Mouse (Mus musculus): ENCODE data around the gene Nhs.
A peak's percentile ranks its signal among the peaks of the same experiment; 100 is the strongest.

Gene Nhs

GRCm38 (mm10) chrX:161926683-161927053 is 232.9 kb downstream of the Nhs start:
- DNase-seq = no peak

- peak; percentile 61 for DNase-seq
These were observed 233.4 kb downstream of the Nhs start for GRCm38 (mm10) chrX:161925973-161926682.

GRCm38 (mm10) chrX:161922655-161923054 is 236.9 kb downstream of the Nhs start:
- DNase-seq = no peak

DNA sequence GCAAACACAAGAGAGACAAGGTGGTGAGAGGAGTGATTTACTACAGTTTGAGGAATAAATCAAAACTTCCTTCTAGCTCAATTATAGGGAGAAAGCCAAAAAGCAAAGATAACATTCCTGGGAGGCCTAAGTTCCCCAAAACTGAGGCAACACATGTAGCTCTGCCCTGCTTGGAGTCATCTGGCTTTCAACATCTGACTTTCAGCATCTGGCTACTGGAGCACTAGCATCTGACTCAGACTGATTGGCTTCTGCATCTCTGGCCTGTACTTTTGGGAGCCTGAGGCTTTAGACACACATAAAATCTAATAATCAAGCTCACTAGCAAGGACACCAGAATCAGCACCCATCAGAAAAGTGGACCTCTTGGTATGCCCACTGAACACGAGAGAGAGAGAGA is 237.9 kb downstream of the Nhs start:
- DNase-seq = no peak

DNA sequence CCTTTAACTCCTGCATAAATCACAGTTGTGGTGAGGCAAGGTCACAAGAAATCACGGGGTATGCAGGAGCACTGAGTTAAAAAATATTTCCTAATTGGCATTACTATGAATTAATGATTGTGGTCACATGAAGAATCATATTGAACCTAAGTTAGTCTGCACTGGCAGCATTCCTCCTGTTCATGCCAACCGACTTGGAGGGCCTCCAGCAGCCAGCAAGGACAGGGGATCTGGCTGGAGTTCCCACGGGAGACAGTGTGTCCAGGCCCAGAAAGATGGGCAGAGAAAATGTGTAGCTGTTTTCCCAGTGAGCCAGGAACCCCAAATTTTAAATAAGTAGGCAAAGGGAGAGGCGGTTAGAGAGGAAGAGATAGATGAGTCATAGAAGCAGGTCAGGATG is 249.6 kb downstream of the Nhs start:
- peak; percentile 2 for DNase-seq

GRCm38 (mm10) chrX:161908652-161909403 is 250.7 kb downstream of the Nhs start:
- DNase-seq = peak; percentile 59

DNA sequence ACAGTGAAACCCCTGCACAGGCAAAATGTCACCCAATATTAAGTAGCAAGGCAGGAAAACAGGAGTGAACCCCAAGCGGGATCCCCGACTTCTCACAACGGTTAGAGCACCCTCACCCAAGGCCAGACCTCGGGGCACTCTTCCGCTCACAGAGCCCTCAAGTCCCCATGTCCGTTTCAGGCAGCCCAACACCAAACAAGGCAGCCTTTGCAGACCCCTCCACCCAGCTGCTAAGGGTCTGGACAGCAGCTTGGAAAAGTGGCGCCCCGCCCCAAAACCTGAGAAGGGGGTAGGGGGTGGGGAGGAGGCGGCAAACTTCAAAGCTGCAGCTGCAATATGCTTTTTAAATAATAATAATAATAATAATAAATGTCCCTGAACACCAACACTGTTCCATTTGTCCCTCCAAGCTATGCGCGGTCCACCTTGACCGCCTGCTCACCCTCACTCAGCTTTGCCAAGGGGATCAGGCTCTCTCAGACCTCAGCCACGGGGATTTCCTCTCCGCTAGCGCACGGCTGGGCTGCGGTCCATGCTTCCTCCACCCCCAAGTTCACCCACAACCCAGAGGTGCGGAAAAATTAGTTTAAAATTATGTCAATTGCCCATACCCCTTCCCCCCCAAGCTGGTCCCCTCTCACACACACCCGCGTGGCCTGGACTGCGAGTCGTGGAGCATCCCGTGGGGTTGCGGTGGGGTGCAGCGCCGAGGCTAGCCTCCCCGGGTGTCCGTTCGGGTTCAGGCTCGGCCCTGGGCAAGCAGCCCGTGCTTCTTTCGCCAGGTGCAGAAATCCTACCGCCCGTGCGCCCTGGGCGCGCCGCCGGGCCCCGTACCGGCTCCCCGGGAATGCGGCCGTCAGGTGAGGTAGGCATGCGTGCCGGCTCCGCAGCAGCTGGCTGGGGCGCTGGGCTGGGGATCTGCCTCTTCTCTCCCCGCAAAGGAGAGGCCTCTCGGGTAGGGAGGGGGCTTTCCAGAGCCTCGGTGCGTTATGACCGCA is 251.6 kb downstream of the Nhs start:
- peak; percentile 10 for DNase-seq

DNA sequence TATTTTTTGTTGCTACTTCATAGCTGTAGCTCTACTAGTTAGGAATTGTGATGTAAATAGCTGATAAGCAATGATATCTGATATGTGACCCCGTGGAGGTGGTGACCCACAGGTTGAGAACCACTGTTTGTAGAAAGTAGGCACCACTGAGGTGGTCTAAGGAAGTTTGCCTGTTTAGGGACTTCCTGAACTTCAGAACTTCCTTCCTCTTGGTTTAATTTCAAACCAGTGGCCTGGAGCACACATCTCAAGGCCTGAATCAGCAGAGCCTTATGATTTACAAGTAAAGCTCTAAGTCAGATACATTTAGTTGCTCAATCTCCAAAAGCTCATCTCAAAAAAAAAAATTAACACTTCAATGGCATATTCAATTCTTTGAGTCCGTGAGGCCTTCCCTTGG is 265.1 kb downstream of the Nhs start:
- no peak for DNase-seq

- no peak for DNase-seq
These were observed 275.9 kb downstream of the Nhs start for GRCm38 (mm10) chrX:161883661-161884060.

GRCm38 (mm10) chrX:161877123-161877522 is 282.4 kb downstream of the Nhs start:
- peak; percentile 40 for DNase-seq

- peak; percentile 27 for DNase-seq
These were observed 286.0 kb downstream of the Nhs start for GRCm38 (mm10) chrX:161873511-161873910.

GRCm38 (mm10) chrX:161871306-161871705 is 288.2 kb downstream of the Nhs start:
- no peak for DNase-seq

DNA sequence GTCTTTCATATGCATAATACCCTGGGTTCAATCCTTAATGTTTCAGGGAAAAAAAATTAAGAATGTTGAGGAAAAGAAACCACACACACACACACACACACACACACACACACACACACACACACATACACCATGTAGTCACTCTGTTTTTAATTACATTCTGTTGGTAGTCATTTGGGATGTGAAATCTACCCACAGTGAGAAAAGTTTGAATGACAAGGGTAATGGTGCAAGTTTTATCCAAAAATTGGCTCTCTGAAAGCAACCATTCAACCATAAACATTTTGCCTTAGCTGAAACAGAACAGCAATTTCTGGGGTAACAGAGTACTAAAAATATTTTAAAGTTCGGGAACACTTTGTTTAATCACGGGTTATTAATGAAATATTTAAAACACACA is 303.9 kb downstream of the Nhs start:
- no peak for DNase-seq

DNA sequence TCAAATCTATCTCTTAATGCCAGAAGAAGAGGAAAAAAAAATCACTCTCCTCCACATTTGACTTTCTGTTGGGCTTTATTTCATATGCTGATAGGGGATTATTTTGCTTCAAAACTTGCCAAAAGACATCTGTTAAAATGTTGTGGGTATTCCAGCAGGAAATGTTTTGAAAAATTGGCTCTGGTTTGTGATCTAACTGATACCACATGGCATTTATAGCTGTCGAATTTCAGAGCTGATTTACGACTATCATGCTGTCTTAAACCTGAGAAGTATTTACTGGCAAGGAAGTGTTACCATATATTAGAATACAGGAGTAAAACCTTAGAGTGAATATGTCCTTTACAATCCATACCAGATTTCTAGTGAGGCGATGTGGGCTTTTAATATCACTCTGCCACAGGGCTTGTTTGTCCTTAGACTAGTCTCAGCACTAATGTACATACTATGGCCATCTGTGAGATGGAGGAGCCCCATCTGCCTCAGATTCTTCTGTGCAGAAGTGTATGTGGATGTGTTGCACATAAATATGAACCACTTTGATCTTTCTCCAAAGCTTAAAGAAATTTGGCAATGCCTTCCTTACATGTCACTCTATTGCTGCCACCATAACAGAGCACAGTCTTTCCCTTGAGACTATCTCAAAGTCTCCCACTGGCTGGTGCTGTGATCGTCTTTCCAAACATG is 305.8 kb downstream of the Nhs start:
- DNase-seq = no peak

DNA sequence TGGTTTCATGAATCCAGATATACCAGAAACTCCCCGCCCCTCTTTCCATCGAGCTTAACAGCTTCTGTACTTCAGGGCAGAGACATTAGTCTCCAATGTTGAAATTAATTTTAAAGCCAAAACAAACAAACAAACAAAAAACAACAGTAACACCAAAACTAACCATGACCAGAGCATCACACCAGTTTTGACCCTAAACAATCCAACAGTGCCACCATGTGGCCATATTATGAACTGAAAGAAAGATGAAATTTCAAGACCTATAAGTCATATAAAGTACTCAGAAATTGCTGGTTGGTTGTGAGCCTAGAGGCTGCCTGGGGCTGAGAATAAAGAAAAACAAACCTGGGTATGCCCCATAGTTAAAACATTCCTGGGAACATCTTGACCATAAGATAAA is 333.3 kb downstream of the Nhs start:
- peak; percentile 60 for DNase-seq

DNA sequence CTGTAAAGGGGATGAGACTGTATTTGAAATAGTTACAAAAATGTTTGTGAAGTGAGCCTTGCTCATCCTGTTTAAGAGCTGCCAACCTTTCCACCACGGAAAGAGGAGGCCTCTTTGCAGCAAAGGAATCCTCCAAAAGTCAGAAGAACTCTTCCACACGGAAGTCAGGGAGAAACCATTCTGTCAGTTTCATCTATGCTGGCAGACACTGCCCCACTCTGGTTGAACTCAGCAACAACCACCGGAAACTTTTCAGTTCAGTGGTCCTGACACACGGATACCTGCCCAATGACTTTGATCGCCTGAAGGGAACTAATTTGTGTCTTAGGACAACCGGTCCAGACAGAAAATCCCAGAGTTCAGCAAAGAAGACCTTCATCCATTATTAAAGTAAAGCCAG is 369.3 kb downstream of the Nhs start:
- DNase-seq = peak; percentile 38
